Mouse (Mus musculus) thymus, postnatal 25 days (tissue): ENCODE results near the gene Tfap2e.

ENCODE experiments used
- DNase-seq: peaks from one replicate; pipeline ENCODE4 v3.0.0; 2022

Gene Tfap2e

GRCm38 (mm10) chr4:126693021-126693420 lies 43.0 kb downstream of the Tfap2e start:
- no peak for DNase-seq

GRCm38 (mm10) chr4:126689457-126689856 lies 46.6 kb downstream of the Tfap2e start:
- no peak for DNase-seq

GRCm38 (mm10) chr4:126683084-126683483 lies 53.0 kb downstream of the Tfap2e start:
- no peak for DNase-seq

- DNase-seq: no peak
These were observed 53.7 kb downstream of the Tfap2e start for GRCm38 (mm10) chr4:126682298-126682697.

- DNase-seq: peak; percentile 99
These were observed 58.7 kb downstream of the Tfap2e start, which contains the start of gene Psmb2 for GRCm38 (mm10) chr4:126677054-126678003. TSS of gene Psmb2 (plus strand) at chr4:126677630.

- DNase-seq: peak; percentile 4
These were observed 69.0 kb downstream of the Tfap2e start for GRCm38 (mm10) chr4:126667075-126667474.
